Mouse (Mus musculus) layer of hippocampus, postnatal 10 days (tissue): ENCODE results near the gene Scel. TPM values are rescaled to one million over a fixed set of nuclear protein-coding genes. Genes with fewer than 3 reads are reported as not detected.

Experiments
- DNase-seq, 2 experiments: peaks; one replicate each; pipeline ENCODE4 v3.0.0; 2021; ENCODE audit warnings: low spot score in 2 of 2
- total RNA-seq, 2 experiments: library from RNA; stranded (reverse); gene quantifications; 2 replicates each; pipeline ENCODE4 v1.2.3; 2021

The Scel gene
- total RNA-seq, 2 experiments from 2014 or later = 0.67 to 0.80 TPM

DNA sequence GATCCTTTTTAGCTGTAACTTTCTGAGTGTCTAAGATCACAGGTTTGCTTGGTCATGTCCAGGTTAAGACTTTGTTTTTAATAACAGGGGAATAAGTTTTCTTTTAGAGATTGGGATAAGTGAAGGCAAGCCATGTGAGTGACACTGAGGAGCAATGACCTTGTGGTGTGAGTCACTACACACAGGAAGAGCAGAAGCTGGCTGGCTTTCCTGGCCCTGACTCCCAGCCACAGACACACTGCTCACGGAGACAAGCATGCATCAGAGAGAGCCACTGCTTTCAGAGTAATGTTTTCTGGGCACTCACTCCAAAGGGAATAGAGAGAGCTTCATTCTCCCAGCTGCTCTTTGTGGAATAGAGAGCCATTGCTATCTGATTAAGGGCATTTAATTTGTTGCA is 54.8 kb downstream of the Scel start:
- DNase-seq = no peak

GRCm38 (mm10) chr14:103568433-103568832 is 55.3 kb downstream of the Scel start:
- no peak for DNase-seq

DNA sequence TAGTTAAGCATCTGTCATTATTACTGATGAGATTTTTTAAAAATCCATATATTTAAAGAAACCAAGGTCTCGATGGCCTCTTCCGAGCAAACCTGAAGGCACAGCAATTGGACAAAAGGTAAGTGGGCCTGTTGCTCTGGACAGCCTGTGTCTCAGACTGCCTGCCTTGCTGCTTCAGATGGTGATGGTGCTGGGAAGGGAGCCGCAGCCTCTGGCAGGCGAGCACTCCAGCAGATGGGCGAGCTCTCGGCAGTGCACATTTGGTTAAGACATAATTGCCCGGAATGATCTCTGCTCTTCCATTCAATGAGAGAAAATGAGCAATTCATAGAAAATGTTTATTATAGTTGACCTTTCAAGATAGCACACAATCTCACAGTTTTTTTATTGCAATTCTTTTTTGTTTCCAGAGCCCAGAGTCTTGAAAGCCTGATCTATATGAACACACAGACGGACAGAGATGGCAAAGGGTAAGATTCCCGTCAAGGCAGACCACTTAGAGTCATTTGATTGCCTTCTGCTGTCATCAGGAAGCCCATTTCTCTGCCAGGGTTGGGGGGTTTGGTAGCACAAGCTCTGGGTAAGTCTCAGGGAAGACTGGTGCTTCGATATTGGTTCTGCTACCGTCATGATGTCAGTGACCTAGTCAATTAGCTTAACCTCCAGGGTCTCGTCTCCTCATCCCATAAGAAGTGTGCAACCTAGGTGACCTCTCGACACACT is 58.6 kb downstream of the Scel start:
- peak; percentile 46 to 56 for DNase-seq

GRCm38 (mm10) chr14:103575854-103576253 is 62.7 kb downstream of the Scel start:
- no peak for DNase-seq

DNA sequence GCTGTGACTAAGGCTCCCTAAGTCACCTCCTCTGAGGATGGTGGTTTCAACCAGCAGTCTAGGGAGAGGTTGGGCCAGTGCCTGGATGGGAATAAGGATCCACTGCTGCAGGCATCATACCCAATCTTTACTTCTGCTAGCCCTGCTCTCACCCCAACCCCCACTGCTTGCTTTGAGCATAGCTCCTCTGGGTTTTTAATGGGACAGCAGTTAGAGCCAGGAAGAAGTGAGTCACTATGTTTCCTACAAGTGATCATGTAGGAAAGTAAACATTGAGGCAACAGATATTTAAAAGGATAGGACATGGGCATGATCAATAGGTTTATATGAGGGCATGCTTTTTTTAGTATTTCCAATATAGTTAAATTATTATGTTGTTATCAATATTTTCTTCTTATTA is 63.9 kb downstream of the Scel start:
- no peak for DNase-seq

DNA sequence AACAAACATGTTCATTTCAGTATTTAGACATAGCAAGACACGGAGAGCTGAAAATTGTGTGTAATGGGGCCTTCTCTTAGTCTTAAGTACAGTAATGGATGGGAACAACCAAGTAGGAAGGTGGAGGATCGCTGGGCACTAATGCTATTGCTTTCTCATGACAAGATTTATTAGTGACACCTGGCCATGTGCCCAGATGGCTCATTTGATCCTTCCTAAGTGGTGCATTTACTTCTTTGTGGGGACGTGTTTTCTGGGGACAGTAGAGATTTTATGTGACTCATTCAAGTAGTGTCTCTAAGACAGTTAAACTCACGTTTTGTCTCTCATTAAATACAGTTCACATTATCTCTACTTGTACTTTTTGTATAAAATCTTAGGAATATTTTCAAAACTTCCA is 73.5 kb downstream of the Scel start:
- no peak for DNase-seq

DNA sequence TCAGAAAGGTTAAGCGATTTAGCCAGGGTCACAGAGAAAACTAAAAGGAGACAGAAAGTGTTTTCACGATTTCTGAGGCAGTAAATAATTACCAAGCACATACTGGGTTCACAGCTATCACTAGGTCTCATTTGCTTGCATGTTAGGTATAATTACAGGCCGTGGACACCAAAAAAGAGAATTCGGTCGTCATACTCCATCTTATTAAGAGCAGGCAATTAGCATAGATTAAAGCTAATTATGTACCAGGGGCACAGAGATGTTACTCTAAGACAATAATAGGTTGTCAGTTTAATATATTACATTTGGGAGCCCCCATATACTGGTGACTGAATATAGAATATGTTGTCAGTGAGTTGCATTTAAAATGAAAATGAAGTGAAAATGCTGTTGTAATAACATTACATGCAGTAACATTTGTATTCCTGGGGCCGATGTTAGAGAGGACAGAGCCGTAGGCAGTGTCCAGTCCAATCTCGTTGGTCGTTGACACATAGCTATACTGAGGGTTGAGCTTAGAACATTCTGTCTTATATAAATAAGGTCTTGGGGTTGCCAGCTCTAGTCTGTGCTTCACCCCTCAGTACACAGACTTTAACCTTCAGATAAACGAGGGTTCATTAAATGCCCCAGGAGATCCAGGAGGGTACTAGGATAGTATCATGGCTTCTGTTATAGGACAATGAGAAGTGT is 74.2 kb downstream of the Scel start:
- DNase-seq = no peak

GRCm38 (mm10) chr14:103589819-103590218 is 76.7 kb downstream of the Scel start:
- DNase-seq = no peak

DNA sequence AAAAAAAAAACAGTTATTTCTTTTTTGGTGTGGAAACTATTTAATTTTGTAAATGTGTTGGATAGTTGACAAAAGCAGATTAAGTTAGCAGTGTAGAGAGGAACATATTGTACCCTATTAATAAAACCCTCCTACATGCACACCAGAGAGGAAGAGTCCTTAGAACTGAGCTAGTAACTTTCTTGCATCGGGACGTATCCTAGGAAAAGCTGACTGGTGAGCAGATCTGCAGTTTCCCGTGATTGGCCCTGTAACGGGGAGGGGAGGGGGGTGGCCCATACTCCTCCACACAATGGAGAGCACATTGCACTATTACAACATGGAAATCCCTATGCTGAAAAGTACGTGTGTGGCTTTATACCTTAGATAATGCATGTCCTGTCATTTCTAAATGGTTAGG is 82.7 kb downstream of the Scel start:
- no peak for DNase-seq

- DNase-seq = no peak
Measured at GRCm38 (mm10) chr14:103608063-103608462, 94.9 kb downstream of the Scel start.

GRCm38 (mm10) chr14:103613573-103614271 is 100.6 kb downstream of the Scel start:
- no peak for DNase-seq

DNA sequence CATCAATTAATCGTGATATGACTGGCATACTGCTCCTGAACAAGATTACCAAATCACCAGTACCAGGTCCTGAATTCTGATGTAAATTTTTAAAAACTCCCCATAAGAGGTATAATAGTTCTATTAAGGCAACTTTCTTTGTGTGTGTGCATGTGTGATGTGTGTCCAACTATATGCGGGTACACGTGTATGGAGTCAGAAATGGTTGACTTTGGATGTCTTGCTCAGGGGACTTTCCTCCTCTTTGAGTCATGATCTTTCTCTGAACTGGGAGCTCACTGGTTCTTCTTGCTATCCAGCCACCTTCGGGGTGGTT is 101.1 kb downstream of the Scel start:
- DNase-seq = no peak

- DNase-seq = no peak
Measured at GRCm38 (mm10) chr14:103619756-103620155, 106.6 kb downstream of the Scel start.

DNA sequence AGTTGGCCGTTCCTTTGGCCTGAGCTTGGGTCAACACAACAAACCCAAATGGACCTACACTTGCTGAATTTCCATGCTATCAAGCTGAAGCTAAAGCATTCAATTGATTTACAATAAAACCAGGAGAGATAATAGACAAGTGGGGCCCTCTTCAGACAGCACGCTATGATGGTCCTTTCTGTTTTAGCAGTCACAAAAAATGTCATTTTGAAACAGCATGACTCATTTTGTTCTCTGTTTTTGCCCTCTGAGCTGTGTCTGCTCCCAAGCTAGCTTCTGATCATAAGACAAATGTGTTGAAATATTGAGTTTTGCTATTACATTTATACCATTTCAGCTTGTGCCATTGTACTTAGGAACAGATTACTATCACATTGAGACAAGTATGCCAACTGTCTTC is 108.1 kb downstream of the Scel start:
- DNase-seq = no peak

DNA sequence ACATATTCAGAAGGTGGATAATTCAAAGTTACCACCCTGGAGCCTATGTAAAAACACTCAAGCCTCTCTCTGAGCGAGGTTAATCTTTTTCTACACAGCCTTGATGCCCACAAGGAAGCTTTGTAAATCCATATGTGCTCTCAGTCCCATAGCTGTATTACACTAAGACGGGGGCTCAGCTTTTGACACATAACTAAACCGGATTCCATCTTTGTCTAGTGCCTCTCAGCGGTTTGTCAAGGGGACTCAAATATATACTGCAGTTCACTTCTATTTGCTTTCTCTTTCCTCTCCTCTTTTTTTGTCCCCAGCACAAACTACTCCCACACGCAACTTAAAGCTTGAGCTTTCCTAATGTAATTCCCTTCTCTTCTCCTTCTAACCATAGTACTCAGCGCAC is 113.0 kb downstream of the Scel start:
- DNase-seq = no peak

DNA sequence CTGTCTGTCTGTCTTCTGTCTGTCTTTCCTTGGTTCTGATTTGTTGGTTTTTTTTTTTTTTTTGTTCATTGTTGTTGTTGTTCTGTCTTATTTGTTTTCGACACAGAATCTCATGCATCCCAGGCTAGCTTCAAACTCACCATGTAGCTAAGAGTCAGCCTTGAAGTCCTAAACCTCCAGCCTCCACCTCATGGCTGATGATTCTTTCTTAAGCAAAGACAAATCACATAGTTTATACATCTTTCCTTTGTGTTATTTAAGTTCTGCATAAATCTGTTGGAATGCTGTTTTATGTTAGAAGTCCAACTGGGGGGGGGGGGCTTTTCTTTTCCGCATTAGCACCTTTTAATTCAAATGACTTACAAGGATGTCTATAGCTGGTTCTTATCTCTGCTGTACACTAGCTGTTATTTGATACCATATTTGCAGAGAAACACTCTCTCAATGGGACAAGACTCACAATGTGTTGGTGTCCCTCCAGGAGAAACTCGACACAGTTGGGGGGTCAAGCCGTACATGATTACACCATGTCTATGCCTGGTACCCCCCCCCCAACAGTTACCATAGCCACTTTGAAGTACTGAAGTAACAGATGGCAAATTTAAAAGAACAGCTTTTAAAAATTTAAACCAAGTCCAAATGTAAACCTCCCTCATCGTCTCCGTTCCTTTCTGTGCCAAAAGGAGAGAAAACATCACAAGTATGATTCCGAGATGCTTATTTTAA is 116.7 kb downstream of the Scel start:
- no peak for DNase-seq

- peak; percentile 38 to 58 for DNase-seq
Measured at GRCm38 (mm10) chr14:103630545-103630944, 117.4 kb downstream of the Scel start.

DNA sequence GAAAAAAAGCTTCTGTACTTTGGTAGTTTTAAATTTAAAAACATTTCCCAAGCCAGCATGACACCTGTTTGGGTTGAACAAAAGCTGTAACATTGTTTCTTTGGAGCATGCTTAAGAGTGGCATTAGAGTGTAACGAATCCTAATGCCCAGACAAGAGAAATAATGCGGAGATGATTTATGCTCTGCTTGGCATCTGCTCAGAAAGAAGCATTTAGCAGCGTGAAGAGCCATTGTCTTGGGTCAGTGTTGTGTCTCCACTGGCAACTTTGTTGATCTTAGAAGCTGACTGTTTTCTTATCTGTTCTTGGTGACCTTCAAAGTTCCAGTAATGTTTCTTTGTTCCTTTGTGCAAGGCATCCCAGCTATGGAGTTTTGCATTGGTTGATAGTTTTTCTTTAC is 130.8 kb downstream of the Scel start:
- no peak for DNase-seq

- no peak for DNase-seq
Measured at GRCm38 (mm10) chr14:103647981-103648380, 134.8 kb downstream of the Scel start.

DNA sequence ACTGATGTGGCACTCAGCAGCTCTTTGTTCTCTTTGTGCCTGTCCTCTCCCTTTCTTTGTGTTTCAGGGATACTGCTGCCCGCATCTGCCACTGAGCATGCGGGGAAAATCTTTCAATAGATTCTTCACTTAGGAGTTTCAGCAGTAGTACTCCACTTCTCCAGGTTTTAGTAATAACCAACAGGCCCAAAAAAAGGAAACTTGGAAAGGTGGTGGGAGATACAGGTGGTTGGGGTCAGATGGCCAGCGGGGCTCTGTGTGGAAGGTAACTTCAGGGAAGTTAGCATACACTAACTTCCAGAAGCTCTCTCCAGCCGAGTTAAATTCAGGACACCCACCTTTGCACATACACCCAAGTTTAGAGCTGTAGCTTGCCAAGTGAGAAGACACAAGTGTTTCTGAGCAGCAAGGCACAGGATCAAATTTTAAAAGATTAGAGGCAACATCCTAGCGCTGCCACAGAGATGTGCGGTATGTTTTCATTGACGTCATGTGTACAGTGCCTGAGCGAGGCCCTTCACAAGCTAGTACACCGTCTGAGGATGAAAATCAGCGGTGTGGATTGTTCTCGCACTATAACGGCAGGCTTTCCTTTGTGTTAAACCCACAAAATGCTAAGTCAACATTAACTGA is 135.6 kb downstream of the Scel start:
- DNase-seq = peak in 1 of 2 experiments; percentile 36

DNA sequence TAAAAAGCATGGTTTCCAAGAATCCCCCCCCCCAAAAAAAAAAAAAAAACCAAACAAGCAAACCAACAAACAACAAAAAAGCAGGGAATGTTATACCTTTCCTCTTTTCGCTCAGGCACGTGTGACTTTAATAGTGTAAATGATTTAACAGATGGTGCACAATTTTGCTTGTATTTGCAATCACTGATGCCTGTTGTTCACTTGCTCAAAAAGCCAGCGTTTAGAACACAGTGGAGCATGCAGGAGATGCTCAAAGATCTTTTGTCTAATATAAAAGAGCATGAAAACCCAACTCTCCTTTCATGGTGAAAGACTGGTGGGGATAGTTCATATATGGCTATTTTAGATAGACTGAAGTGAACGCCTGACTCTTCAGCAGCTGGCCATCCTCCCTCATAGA is 136.2 kb downstream of the Scel start:
- no peak for DNase-seq
